Mouse (Mus musculus) ES-E14 (cell line): ENCODE measurements around the gene Zfp947. TPM values are rescaled to one million over a fixed set of nuclear protein-coding genes. Genes with fewer than 3 reads are reported as not detected.
"Not testable (repeated sequence)": the region's sequence is repeated elsewhere in the genome, so short reads cannot be mapped to it uniquely, and the experiment has no call there.

Experiments
- DNase-seq: peaks from one replicate; pipeline ENCODE4 v3.0.0-alpha.2; 2013; ENCODE audit warnings: low read depth, low spot score
- H3K27ac ChIP-seq: 2 replicates; pipeline ENCODE4 v1.5.1; 2012; ENCODE audit warnings: low read depth, mild to moderate bottlenecking, low read length, moderate library complexity, mixed read lengths; ENCODE audit not compliant: poor library complexity, insufficient read depth, severe bottlenecking
- H3K36me3 ChIP-seq: 2 replicates; pipeline ENCODE4 v1.6.1; 2012; ENCODE audit warnings: mild to moderate bottlenecking, low read length, moderate library complexity, mixed read lengths; ENCODE audit not compliant: control insufficient read depth, poor library complexity, insufficient read depth, severe bottlenecking
- H3K4me1 ChIP-seq, 2 experiments: fragments of 150-350 bp in 1 of 2; sonication (generic) in 1 of 2; 2 replicates each; pipeline ENCODE4 v1.6.1; 2012; ENCODE audit warnings: low read length in 2 of 2, mild to moderate bottlenecking in 1 of 2, mixed read lengths in 1 of 2; ENCODE audit not compliant: control insufficient read depth in 2 of 2, insufficient read depth in 2 of 2, poor library complexity in 1 of 2
- H3K4me3 ChIP-seq, 2 experiments: fragments of 150-350 bp in 1 of 2; sonication (generic) in 1 of 2; 2 replicates each; pipeline ENCODE4 v1.5.1; 2012; ENCODE audit warnings: low read length in 2 of 2, low read depth in 1 of 2, mild to moderate bottlenecking in 1 of 2, mixed read lengths in 1 of 2; ENCODE audit not compliant: insufficient read depth in 1 of 2, poor library complexity in 1 of 2, severe bottlenecking in 1 of 2
- H3K9ac ChIP-seq: 2 replicates; pipeline ENCODE4 v1.6.1; 2012; ENCODE audit warnings: low read depth, mild to moderate bottlenecking, low read length, mixed read lengths; ENCODE audit not compliant: poor library complexity, insufficient read depth, severe bottlenecking
- H3K9me3 ChIP-seq: fragments of 150-350 bp; sonication (generic); 2 replicates; pipeline ENCODE4 v1.6.1; 2012; ENCODE audit warnings: low read depth, mild to moderate bottlenecking, low read length; ENCODE audit not compliant: control insufficient read depth, insufficient read depth
- CHD2 ChIP-seq: IDR thresholded peaks from 2 replicates; pipeline ENCODE4 v1.6.1; 2014; ENCODE audit warnings: mild to moderate bottlenecking, low read depth, low read length, inconsistent platforms
- HCFC1 ChIP-seq: IDR thresholded peaks from 2 replicates; pipeline ENCODE4 v1.6.1; 2012; ENCODE audit warnings: low read length, inconsistent platforms, borderline replicate concordance; ENCODE audit not compliant: insufficient read depth
- MAFK ChIP-seq: IDR thresholded peaks from 2 replicates; pipeline ENCODE4 v1.6.1; 2014; ENCODE audit warnings: mild to moderate bottlenecking, low read depth, low read length, inconsistent platforms; ENCODE audit not compliant: insufficient read depth
- ZC3H11A ChIP-seq: IDR thresholded peaks from 2 replicates; pipeline ENCODE4 v1.6.1; 2012; ENCODE audit warnings: low read depth, mild to moderate bottlenecking, inconsistent platforms, low read length, borderline replicate concordance
- ZNF384 ChIP-seq: IDR thresholded peaks from 2 replicates; pipeline ENCODE4 v1.6.1; 2012; ENCODE audit warnings: low read depth, low read length, inconsistent platforms
- in situ Hi-C, 2 experiments: fragments of 600-800 bp; cut with MboI; formaldehyde crosslinking; loops; one replicate each; pipeline ENCODE4 v1.15.1; 2025; ENCODE audit warnings: low sequenced_read_pairs in 2 of 2, inconsistent platforms in 1 of 2; ENCODE audit not compliant: unreplicated experiment in 2 of 2
- total RNA-seq: library from RNA; depleted of rRNA; stranded (reverse); fragments of 300-350 nt; gene quantifications from 2 replicates; pipeline ENCODE4 v1.2.3, GENCODE M21; 2012; rRNA removed

Zfp947 gene
- total RNA-seq = 1.7 and 2.3 TPM in 2 replicates

DNA sequence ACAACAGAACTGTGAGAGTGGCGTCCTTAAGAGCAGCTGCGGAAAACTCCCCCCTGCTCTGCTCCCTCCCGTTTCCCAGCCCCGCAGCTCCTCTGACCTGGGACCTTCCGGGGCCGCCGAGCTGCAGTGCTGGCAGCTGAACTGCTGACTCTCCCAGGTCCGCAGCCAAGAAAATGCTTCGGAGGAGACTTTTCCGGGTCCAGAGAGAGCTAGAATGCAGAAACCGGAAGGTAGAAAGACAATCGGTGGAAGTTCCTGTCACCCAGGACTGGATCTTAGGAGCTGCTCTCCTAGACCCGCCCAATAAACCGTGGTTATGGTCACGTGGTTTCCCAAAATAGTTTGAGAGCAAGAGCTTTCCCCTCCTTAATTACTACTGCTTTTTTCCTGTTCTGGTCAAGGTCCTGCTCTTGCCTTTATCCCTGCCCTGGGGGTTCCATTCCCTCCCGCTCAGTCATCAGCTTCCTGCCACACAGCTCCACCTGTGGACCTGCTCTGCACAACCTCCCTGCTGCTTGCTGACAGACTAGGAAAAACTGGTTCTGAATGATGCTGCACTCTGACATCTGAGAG lies at the start of gene Zfp947:
Gene Zfp947, minus strand, starts transcription at position 469 of the 573 bp plus-strand sequence.
- H3K4me1 ChIP-seq, H3K9me3 ChIP-seq, H3K36me3 ChIP-seq, H3K27ac ChIP-seq: not testable (repeated sequence)
- peak; percentile 41 for DNase-seq
- Histone ChIP-seq H3K4me3 (peak within 1 kb of the TSS; percentile 58 to 65), H3K9ac (peak within 1 kb of the TSS; percentile 72)
- in situ Hi-C loops = loop anchor here in 1 of 2 experiments (25.0 kb wide), 1 partner anchor 246 kb away; the partner anchor contains the start of gene Zfp946

DNA sequence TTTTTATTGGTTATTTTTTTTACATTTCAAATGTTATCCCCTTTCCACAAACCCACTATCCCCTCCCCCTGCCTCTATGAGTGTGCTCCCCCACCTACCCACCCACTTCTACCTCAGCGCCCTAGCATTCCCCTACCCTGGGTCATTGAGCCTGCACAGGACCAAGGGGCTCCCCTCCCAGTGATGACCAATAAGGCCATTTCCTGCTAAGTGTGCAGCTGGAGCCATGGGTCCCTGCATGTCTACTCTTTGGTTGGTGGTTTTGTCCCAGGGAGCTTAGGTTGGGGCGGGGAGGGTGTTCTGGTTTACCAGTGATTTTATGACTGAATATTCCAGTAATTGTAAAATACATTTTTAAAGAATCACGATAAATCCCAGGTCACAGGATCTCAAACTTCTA lies 686 bp downstream of the Zfp947 start:
- not testable (repeated sequence) for H3K27ac ChIP-seq
- H3K4me3 ChIP-seq = peak overlapping the region; percentile 58 to 65

DNA sequence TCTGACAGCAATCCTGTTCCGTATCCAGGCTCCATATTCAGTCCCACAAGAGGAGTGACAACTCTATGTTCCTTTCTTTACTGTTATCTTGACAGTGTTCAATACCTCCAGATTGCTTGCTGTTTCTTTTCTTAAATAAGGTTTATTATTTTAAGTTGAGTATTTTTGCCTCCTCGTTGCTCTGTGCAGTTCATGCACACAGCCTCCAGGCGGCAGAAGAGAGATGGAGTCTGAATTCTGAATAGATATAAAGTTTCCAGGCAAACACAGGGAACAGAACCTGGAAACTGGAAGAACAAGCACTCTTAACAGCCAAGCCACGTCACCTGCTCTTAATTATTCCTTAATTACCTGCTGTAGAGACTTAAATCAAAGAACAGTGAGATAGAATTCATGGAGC lies 12.0 kb downstream of the Zfp947 start:
- H3K9me3 ChIP-seq = not testable (repeated sequence)
- in situ Hi-C loops = loop anchor here in 1 of 2 experiments (25.0 kb wide), 1 partner anchor 258 kb away; the partner anchor contains the start of gene Zfp946

More for the DNA sequence above, 686 bp downstream of the Zfp947 start:
- in situ Hi-C loops = loop anchor here in 1 of 2 experiments (25.0 kb wide), 1 partner anchor 247 kb away; the partner anchor contains the start of gene Zfp946
- not testable (repeated sequence) for H3K4me1 ChIP-seq, DNase-seq, H3K9me3 ChIP-seq, H3K9ac ChIP-seq, H3K36me3 ChIP-seq

DNA sequence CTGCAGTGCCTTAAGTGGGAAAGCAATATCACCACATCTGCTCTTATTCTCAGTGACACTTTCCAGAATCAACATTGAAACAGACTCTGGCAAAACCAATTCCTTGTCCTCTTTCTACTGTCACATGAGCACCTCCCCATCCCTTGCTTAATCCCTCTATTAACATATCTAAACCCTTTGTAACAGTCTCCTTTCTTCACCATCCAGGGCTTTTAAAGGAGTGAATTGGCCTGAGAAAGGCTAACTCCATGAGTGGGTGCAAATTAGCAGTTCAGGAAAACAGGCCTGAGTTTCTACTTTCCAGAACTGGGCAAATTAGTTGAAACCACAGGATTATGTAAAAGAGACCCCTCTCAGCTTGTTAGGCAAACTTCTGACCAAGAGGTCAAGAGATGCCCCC lies 47.2 kb downstream of the Zfp947 start:
- no peak overlapping the region for H3K9ac ChIP-seq
- in situ Hi-C loops = no loop called here
- no peaks in the 10 kb centered on the region; the same call in 1 of the 2 replicates for H3K9me3 ChIP-seq
- peak; percentile 61 for DNase-seq
- peaks cover 0 to 2% of the 10 kb centered on the region in 2 experiments; a peak in 2 of 4 replicates for H3K4me1 ChIP-seq
- peak overlapping the region; percentile 52; the same call in 1 of the 2 replicates for H3K27ac ChIP-seq
- no peak for TF ChIP-seq CHD2
- TF ChIP-seq ZC3H11A = no peak
- TF ChIP-seq ZNF384 = no peak
- TF ChIP-seq HCFC1 = no peak
- no peak for TF ChIP-seq MAFK
- H3K4me3 ChIP-seq = no peak overlapping the region
- no peaks in the 10 kb centered on the region for H3K36me3 ChIP-seq

More for the DNA sequence above, 12.0 kb downstream of the Zfp947 start:
- H3K4me3 ChIP-seq, DNase-seq, H3K36me3 ChIP-seq, H3K4me1 ChIP-seq, H3K9ac ChIP-seq, H3K27ac ChIP-seq: not testable (repeated sequence)

Other genes starting within 250 kb of the Zfp947 start
- gene Zfp942, start 203.7 kb downstream of the Zfp947 start, total RNA-seq = 11.7 and 12.9 TPM in 2 replicates
- gene Zfp943, start 203.6 kb downstream of the Zfp947 start, total RNA-seq = 3.2 and 3.5 TPM in 2 replicates
- 2.4 and 2.5 TPM in 2 replicates for gene Zfp994, start 59.4 kb upstream of the Zfp947 start, total RNA-seq
- gene CT030661.1, start 148.6 kb upstream of the Zfp947 start, total RNA-seq = 8.5 and 12.5 TPM in 2 replicates
- gene Zfp944, start 195.2 kb upstream of the Zfp947 start, total RNA-seq = 7.2 and 7.9 TPM in 2 replicates
- gene Zfp758, start 195.3 kb upstream of the Zfp947 start, total RNA-seq = 6.9 and 7.3 TPM in 2 replicates